Mouse (Mus musculus) testis, adult 2 months (tissue): Measurements from ENCODE around the gene Fam221b. TPM values are rescaled to one million over a fixed set of nuclear protein-coding genes. Genes with fewer than 3 reads are reported as not detected.

Source experiments
- H3K27ac ChIP-seq: fragments of 200-500 bp; 2 replicates; pipeline ENCODE4 v1.5.1; 2012; ENCODE audit warnings: low read depth, low read length; ENCODE audit not compliant: control insufficient read depth, insufficient read depth
- H3K27me3 ChIP-seq: fragments of 200-500 bp; 2 replicates; pipeline ENCODE4 v1.6.1; 2012; ENCODE audit warnings: mild to moderate bottlenecking, low read length, moderate library complexity; ENCODE audit not compliant: control insufficient read depth, insufficient read depth
- H3K36me3 ChIP-seq: fragments of 200-500 bp; 2 replicates; pipeline ENCODE4 v1.6.1; 2012; ENCODE audit warnings: mild to moderate bottlenecking, low read length; ENCODE audit not compliant: control insufficient read depth, insufficient read depth
- H3K4me1 ChIP-seq: fragments of 200-500 bp; 2 replicates; pipeline ENCODE4 v1.6.1; 2012; ENCODE audit warnings: low read length; ENCODE audit not compliant: control insufficient read depth, insufficient read depth
- H3K4me3 ChIP-seq: fragments of 200-500 bp; 2 replicates; pipeline ENCODE4 v1.5.1; 2012; ENCODE audit warnings: low read depth, mild to moderate bottlenecking, low read length, moderate library complexity, mixed read lengths; ENCODE audit not compliant: control insufficient read depth
- CTCF ChIP-seq: fragments of 200-500 bp; IDR thresholded peaks from 2 replicates; pipeline ENCODE4 v1.5.1; 2012; ENCODE audit warnings: low read depth, mild to moderate bottlenecking, inconsistent platforms, low read length, moderate library complexity; ENCODE audit not compliant: control insufficient read depth, insufficient read depth, insufficient replicate concordance
- POLR2A ChIP-seq: fragments of 200-500 bp; IDR thresholded peaks from 2 replicates; pipeline ENCODE4 v1.6.1; 2012; ENCODE audit warnings: low read depth, mild to moderate bottlenecking, inconsistent platforms, low read length, moderate library complexity; ENCODE audit not compliant: control insufficient read depth
- polyA plus RNA-seq: library from polyadenylated mRNA; depleted of rRNA; stranded (reverse); fragments of >200 nt; gene quantifications from 2 replicates; pipeline ENCODE4 v1.2.3, GENCODE M21; 2012; rRNA removed

The Fam221b gene
- polyA plus RNA-seq, 1 experiment = 185 TPM

DNA sequence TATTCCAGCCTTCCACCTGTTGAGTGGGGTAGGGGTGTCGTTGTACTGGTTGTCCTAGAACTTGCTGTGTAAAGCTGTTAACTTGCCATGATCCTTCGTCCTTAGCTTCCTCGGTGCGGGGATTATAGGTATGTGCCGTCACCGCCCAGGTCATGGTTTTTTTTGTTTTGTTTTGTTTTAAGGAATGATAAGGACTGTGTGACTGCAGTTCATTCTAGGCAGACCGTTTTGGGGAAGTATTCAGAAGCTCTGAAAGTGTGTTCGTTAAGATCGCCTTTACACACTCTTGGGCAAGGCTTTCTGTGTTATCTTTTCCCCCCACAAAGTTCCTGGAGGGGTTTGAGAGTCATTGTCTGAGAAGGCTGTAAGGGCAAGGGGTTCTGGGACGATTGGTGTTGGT, 56.4 kb downstream of the Fam221b start:
- TF ChIP-seq CTCF (no peak), POLR2A (no peak)
- Histone ChIP-seq H3K27ac (no peak overlapping the region), H3K4me1 (no peaks in the 10 kb centered on the region), H3K27me3 (no peaks in the 10 kb centered on the region), H3K36me3 (no peaks in the 10 kb centered on the region), H3K4me3 (no peak overlapping the region)

Other genes with a start within 250 kb of the Fam221b start
- 1.6 and 2.2 TPM in 2 replicates for gene Fam166b, start 240.0 kb downstream of the Fam221b start, polyA plus RNA-seq
- gene Tesk1, start 227.2 kb downstream of the Fam221b start, polyA plus RNA-seq = 935 and 983 TPM in 2 replicates
- 0.34 and 0.63 TPM in 2 replicates for gene Cd72, start 214.5 kb downstream of the Fam221b start, polyA plus RNA-seq
- not detected in 2 replicates for gene Sit1, start 185.4 kb downstream of the Fam221b start, polyA plus RNA-seq
- gene Ccdc107, start 176.2 kb downstream of the Fam221b start, polyA plus RNA-seq = 33.5 and 46.6 TPM in 2 replicates
- 26.6 and 27.3 TPM in 2 replicates for gene Arhgef39, start 169.4 kb downstream of the Fam221b start, polyA plus RNA-seq
- gene Car9, start 162.2 kb downstream of the Fam221b start, polyA plus RNA-seq = 0.07 and 0.38 TPM in 2 replicates
- 6.0 and 22.9 TPM in 2 replicates for gene Tpm2, start 145.4 kb downstream of the Fam221b start, polyA plus RNA-seq
- 27.9 and 35.0 TPM in 2 replicates for gene Creb3, start 106.8 kb downstream of the Fam221b start, polyA plus RNA-seq
- 44.9 and 51.8 TPM in 2 replicates for gene Tln1, start 106.5 kb downstream of the Fam221b start, polyA plus RNA-seq
- gene Rgp1, start 90.4 kb downstream of the Fam221b start, polyA plus RNA-seq = 36.8 and 37.6 TPM in 2 replicates
- 61.0 and 65.0 TPM in 2 replicates for gene Gba2, start 90.3 kb downstream of the Fam221b start, polyA plus RNA-seq
- 0.83 and 1.1 TPM in 2 replicates for gene Msmp, start 84.7 kb downstream of the Fam221b start, polyA plus RNA-seq
- 2.6 and 4.0 TPM in 2 replicates for gene Npr2, start 37.2 kb downstream of the Fam221b start, polyA plus RNA-seq
- gene Spag8, start 15.6 kb downstream of the Fam221b start, polyA plus RNA-seq = 112 and 124 TPM in 2 replicates
- 11.6 and 14.3 TPM in 2 replicates for gene Hint2, start 12.7 kb downstream of the Fam221b start, polyA plus RNA-seq
- 55.7 and 59.7 TPM in 2 replicates for gene Tmem8b, start 174 bp downstream of the Fam221b start, polyA plus RNA-seq
- gene Olfr70, start 31.7 kb upstream of the Fam221b start, polyA plus RNA-seq = not detected in 2 replicates
- gene Olfr71, start 41.1 kb upstream of the Fam221b start, polyA plus RNA-seq = not detected in 2 replicates
- 0.62 and 0.73 TPM in 2 replicates for gene Hrct1, start 58.0 kb upstream of the Fam221b start, polyA plus RNA-seq
- gene Spaar, start 60.9 kb upstream of the Fam221b start, polyA plus RNA-seq = 3.0 and 4.6 TPM in 2 replicates
- gene Olfr159, start 101.9 kb upstream of the Fam221b start, polyA plus RNA-seq = not detected in 2 replicates
- gene Olfr156, start 154.8 kb upstream of the Fam221b start, polyA plus RNA-seq = not detected in 2 replicates
- gene Olfr157, start 171.1 kb upstream of the Fam221b start, polyA plus RNA-seq = not detected in 2 replicates
- not detected in 2 replicates for gene Olfr155, start 182.4 kb upstream of the Fam221b start, polyA plus RNA-seq
- 7.2 and 7.4 TPM in 2 replicates for gene Reck, start 206.4 kb upstream of the Fam221b start, polyA plus RNA-seq